Mouse (Mus musculus) liver, adult 2 months (tissue): ENCODE data around the gene Sox13. TPM values are rescaled to one million over a fixed set of nuclear protein-coding genes. Genes with fewer than 3 reads are reported as not detected.

Source experiments
- DNase-seq: peaks from one replicate; pipeline ENCODE4 v3.0.0-alpha.2; 2011; ENCODE audit warnings: low read depth, low spot score; ENCODE audit errors: extremely low read depth
- H3K27ac ChIP-seq: fragments of 200-500 bp; replicated peaks from 2 replicates; pipeline ENCODE4 v1.5.1; 2012; ENCODE audit warnings: low read depth, mild to moderate bottlenecking, control low read depth, inconsistent platforms, low read length; ENCODE audit not compliant: insufficient read depth
- H3K27me3 ChIP-seq: fragments of 200-500 bp; 2 replicates; pipeline ENCODE4 v1.6.1; 2012; ENCODE audit warnings: mild to moderate bottlenecking, moderate library complexity, low read length, inconsistent platforms; ENCODE audit not compliant: control insufficient read depth, insufficient read depth
- H3K36me3 ChIP-seq: fragments of 200-500 bp; 2 replicates; pipeline ENCODE4 v1.6.1; 2012; ENCODE audit warnings: low read length, inconsistent platforms; ENCODE audit not compliant: control insufficient read depth, insufficient read depth
- H3K4me1 ChIP-seq: fragments of 200-500 bp; 2 replicates; pipeline ENCODE4 v1.6.1; 2011; ENCODE audit warnings: low read length; ENCODE audit not compliant: control insufficient read depth, insufficient read depth
- H3K4me3 ChIP-seq: fragments of 200-500 bp; 2 replicates; pipeline ENCODE4 v1.5.1; 2011; ENCODE audit warnings: low read depth, mild to moderate bottlenecking, control low read depth, low read length, moderate library complexity; ENCODE audit not compliant: insufficient read depth
- H3K79me2 ChIP-seq: fragments of 200-500 bp; 2 replicates; pipeline ENCODE4 v1.6.1; 2012; ENCODE audit warnings: inconsistent platforms, mild to moderate bottlenecking, low read length, moderate library complexity; ENCODE audit not compliant: control insufficient read depth, insufficient read depth
- H3K9ac ChIP-seq: fragments of 200-500 bp; 2 replicates; pipeline ENCODE4 v1.6.1; 2012; ENCODE audit warnings: low read depth, mild to moderate bottlenecking, control low read depth, inconsistent platforms, low read length
- CTCF ChIP-seq: fragments of 200-500 bp; IDR thresholded peaks from 2 replicates; pipeline ENCODE4 v1.5.1; 2011; ENCODE audit warnings: low read depth, low read length, control low read depth
- POLR2A ChIP-seq: fragments of 200-500 bp; IDR thresholded peaks from 2 replicates; pipeline ENCODE4 v1.6.1; 2011; ENCODE audit warnings: low read length, control low read depth; ENCODE audit not compliant: insufficient read depth; ENCODE audit errors: extremely low read depth
- WGBS: fragments of 180-500 bp; shearing (Covaris S2); methylation state at CpG from one replicate; pipeline ENCODE4 v1.1.7; 2018; 5-methylcytosine and 5-hydroxymethylcytosine counted together
- polyA plus RNA-seq: library from polyadenylated mRNA; depleted of rRNA; stranded (reverse); fragments of >200 nt; gene quantifications from 2 replicates; pipeline ENCODE4 v1.2.3, GENCODE M21; 2012
- total RNA-seq: library from RNA; depleted of rRNA; stranded (reverse); fragments of >200 nt; gene quantifications from 2 replicates; pipeline ENCODE4 v1.2.3, GENCODE M21; 2014

Sox13 gene
- total and polyA plus RNA-seq, 2 experiments, result 2.2 to 10.2 TPM

GRCm38 (mm10) chr1:133382552-133383155 is 41.5 kb downstream of the Sox13 start:
- Histone ChIP-seq H3K79me2 (no peaks in the 10 kb centered on the region), H3K27ac (peak overlapping the region; percentile 14; the same call in 1 of the 2 replicates), H3K4me3 (no peak overlapping the region), H3K4me1 (peaks cover 21% of the 10 kb centered on the region), H3K27me3 (no peaks in the 10 kb centered on the region), H3K36me3 (peaks cover 8% of the 10 kb centered on the region), H3K9ac (no peak overlapping the region)
- TF ChIP-seq CTCF, result no peak
- TF ChIP-seq POLR2A, result 0 out of 2 replicates have a peak, but pooled peaks have one; percentile 10
- no peak for DNase-seq
- WGBS, result 38% methylated on average over 12 of the region's 12 CpGs

- TF ChIP-seq POLR2A (no peak), CTCF (peak; percentile 99)
- peak; percentile 65 for DNase-seq
- Histone ChIP-seq H3K9ac (no peak overlapping the region), H3K36me3 (peaks cover 14% of the 10 kb centered on the region), H3K27me3 (no peaks in the 10 kb centered on the region), H3K4me3 (no peak overlapping the region), H3K27ac (no peak overlapping the region), H3K4me1 (peaks cover 26% of the 10 kb centered on the region), H3K79me2 (no peaks in the 10 kb centered on the region)
- 6% methylated on average over 9 of the region's 9 CpGs for WGBS
Observed at GRCm38 (mm10) chr1:133382008-133382407, 42.2 kb downstream of the Sox13 start.

- no peak overlapping the region for H3K4me3 ChIP-seq
- no peak overlapping the region for H3K9ac ChIP-seq
- H3K4me1 ChIP-seq, result peaks cover 35% of the 10 kb centered on the region
- DNase-seq, result peak; percentile 50
- H3K27ac ChIP-seq, result peak overlapping the region; percentile 5; the same call in 1 of the 2 replicates
- no peaks in the 10 kb centered on the region for H3K79me2 ChIP-seq
- TF ChIP-seq CTCF (peak; percentile 40), POLR2A (no peak)
- WGBS, result 63% methylated on average over 14 of the region's 14 CpGs
- peaks cover 16% of the 10 kb centered on the region for H3K36me3 ChIP-seq
- H3K27me3 ChIP-seq, result no peaks in the 10 kb centered on the region
Observed at GRCm38 (mm10) chr1:133380347-133381065, 43.7 kb downstream of the Sox13 start.

GRCm38 (mm10) chr1:133379986-133380320 is 44.2 kb downstream of the Sox13 start:
- TF ChIP-seq POLR2A (no peak), CTCF (no peak)
- peaks cover 16% of the 10 kb centered on the region for H3K36me3 ChIP-seq
- H3K4me1 ChIP-seq, result peaks cover 37% of the 10 kb centered on the region
- peak overlapping the region; percentile 50 for H3K27ac ChIP-seq
- no peaks in the 10 kb centered on the region for H3K79me2 ChIP-seq
- WGBS, result 85% methylated on average over 3 of the region's 3 CpGs
- H3K4me3 ChIP-seq, result no peak overlapping the region
- no peak overlapping the region for H3K9ac ChIP-seq
- no peaks in the 10 kb centered on the region for H3K27me3 ChIP-seq
- no peak for DNase-seq

- H3K79me2 ChIP-seq, result no peaks in the 10 kb centered on the region
- H3K4me3 ChIP-seq, result no peak overlapping the region
- H3K27ac ChIP-seq, result peak overlapping the region; percentile 50
- no peak for TF ChIP-seq CTCF
- no peak for TF ChIP-seq POLR2A
- peaks cover 40% of the 10 kb centered on the region for H3K4me1 ChIP-seq
- WGBS, result 60% methylated on average over 10 of the region's 10 CpGs
- peak overlapping the region; percentile 24; the same call in 1 of the 2 replicates for H3K9ac ChIP-seq
- peak; percentile 43 for DNase-seq
- no peaks in the 10 kb centered on the region for H3K27me3 ChIP-seq
- peaks cover 18% of the 10 kb centered on the region for H3K36me3 ChIP-seq
Observed at GRCm38 (mm10) chr1:133379254-133379985, 44.8 kb downstream of the Sox13 start.

- 75% methylated on average over 5 of the region's 5 CpGs for WGBS
- peak overlapping the region; percentile 75 for H3K27ac ChIP-seq
- DNase-seq, result peak; percentile 28
- H3K4me3 ChIP-seq, result no peak overlapping the region
- no peak overlapping the region for H3K9ac ChIP-seq
- H3K27me3 ChIP-seq, result no peaks in the 10 kb centered on the region
- no peak for TF ChIP-seq CTCF
- peaks cover 55% of the 10 kb centered on the region for H3K4me1 ChIP-seq
- no peaks in the 10 kb centered on the region for H3K79me2 ChIP-seq
- H3K36me3 ChIP-seq, result peaks cover 28% of the 10 kb centered on the region
Observed at GRCm38 (mm10) chr1:133377547-133377946, 46.6 kb downstream of the Sox13 start.
